Mouse (Mus musculus): Measurements from ENCODE around the gene 1700001C19Rik.

- TF ChIP-seq MAFK (IDR thresholded peaks at IDR 0.05; ENCODE audit: insufficient replicate concordance, low read length) (no peak), EP300 (IDR thresholded peaks at IDR 0.05; ENCODE audit: low read length) (no peak), CTCF (conservative IDR thresholded peaks at IDR 0.05 in 1 of 2, IDR thresholded peaks at IDR 0.05 in 1 of 2; ENCODE audit: low read depth in 2 of 2, low read length in 2 of 2) (no peak), POLR2A (IDR thresholded peaks at IDR 0.05; ENCODE audit: low read depth, low read length) (no peak), ZMIZ1 (IDR thresholded peaks at IDR 0.05; ENCODE audit: low read depth, low read length) (no peak), E2F4 (IDR thresholded peaks at IDR 0.05; ENCODE audit: insufficient replicate concordance, low read depth, low read length) (no peak)
Measured at GRCm38 (mm10) chr17:47484993-47485392, 47.8 kb upstream of the 1700001C19Rik start.
